Mouse (Mus musculus): ENCODE data around the gene Dhx35.

The Dhx35 gene

GRCm38 (mm10) chr2:158794494-158795004 lies at the start of gene Dhx35:
Dhx35 (plus strand) TSS chr2:158794807.
- peak; percentile 90 to 93 for DNase-seq (ENCODE audit: low spot score in 2 of 2)

- DNase-seq (ENCODE audit: low spot score in 2 of 2): peak; percentile 51 to 56
These were observed 49.5 kb upstream of the Dhx35 start for GRCm38 (mm10) chr2:158745049-158745482.

- no peak for DNase-seq (ENCODE audit: low spot score in 2 of 2)
These were observed 48.4 kb upstream of the Dhx35 start for GRCm38 (mm10) chr2:158746164-158746563.

- no peak for DNase-seq (ENCODE audit: low spot score in 2 of 2)
These were observed 45.2 kb upstream of the Dhx35 start for GRCm38 (mm10) chr2:158749366-158749765.

- DNase-seq (ENCODE audit: low spot score in 2 of 2): no peak
These were observed 34.4 kb upstream of the Dhx35 start for GRCm38 (mm10) chr2:158760231-158760630.

- DNase-seq (ENCODE audit: low spot score in 2 of 2): no peak
These were observed 32.3 kb upstream of the Dhx35 start for GRCm38 (mm10) chr2:158762339-158762738.

GRCm38 (mm10) chr2:158767742-158768339 lies 26.8 kb upstream of the Dhx35 start, which contains the start of gene Fam83d:
Fam83d (plus strand) TSS chr2:158768093.
- DNase-seq (ENCODE audit: low spot score in 2 of 2): peak; percentile 90 to 94

- peak in 1 of 2 experiments; percentile 49 for DNase-seq (ENCODE audit: low spot score in 2 of 2)
These were observed 26.3 kb upstream of the Dhx35 start for GRCm38 (mm10) chr2:158768350-158768749.

GRCm38 (mm10) chr2:158768771-158769170 lies 25.8 kb upstream of the Dhx35 start:
- DNase-seq (ENCODE audit: low spot score in 2 of 2): no peak

GRCm38 (mm10) chr2:158770126-158770757 lies 24.4 kb upstream of the Dhx35 start:
- no peak for DNase-seq (ENCODE audit: low spot score in 2 of 2)

- no peak for DNase-seq (ENCODE audit: low spot score in 2 of 2)
These were observed 23.4 kb upstream of the Dhx35 start for GRCm38 (mm10) chr2:158771066-158771763.

- DNase-seq (ENCODE audit: low spot score in 2 of 2): no peak
These were observed 21.8 kb upstream of the Dhx35 start for GRCm38 (mm10) chr2:158772808-158773207.

- no peak for DNase-seq (ENCODE audit: low spot score in 2 of 2)
These were observed 19.7 kb upstream of the Dhx35 start for GRCm38 (mm10) chr2:158774886-158775285.

GRCm38 (mm10) chr2:158776716-158777115 lies 17.9 kb upstream of the Dhx35 start:
- no peak for DNase-seq (ENCODE audit: low spot score in 2 of 2)

GRCm38 (mm10) chr2:158777490-158777889 lies 17.1 kb upstream of the Dhx35 start:
- DNase-seq (ENCODE audit: low spot score in 2 of 2): no peak

- DNase-seq (ENCODE audit: low spot score in 2 of 2): no peak
These were observed 16.3 kb upstream of the Dhx35 start for GRCm38 (mm10) chr2:158778349-158778748.

GRCm38 (mm10) chr2:158781126-158781525 lies 13.5 kb upstream of the Dhx35 start:
- no peak for DNase-seq (ENCODE audit: low spot score in 2 of 2)

GRCm38 (mm10) chr2:158786927-158787795 lies 7.4 kb upstream of the Dhx35 start:
- no peak for DNase-seq (ENCODE audit: low spot score in 2 of 2)

- no peak for DNase-seq (ENCODE audit: low spot score in 2 of 2)
These were observed 436 bp downstream of the Dhx35 start for GRCm38 (mm10) chr2:158795043-158795442.

- DNase-seq (ENCODE audit: low spot score in 2 of 2): no peak
These were observed 1.3 kb downstream of the Dhx35 start for GRCm38 (mm10) chr2:158795875-158796274.

GRCm38 (mm10) chr2:158799328-158799727 lies 4.7 kb downstream of the Dhx35 start:
- no peak for DNase-seq (ENCODE audit: low spot score in 2 of 2)

- DNase-seq (ENCODE audit: low spot score in 2 of 2): no peak
These were observed 6.2 kb downstream of the Dhx35 start for GRCm38 (mm10) chr2:158800788-158801187.
